In genomic region chr15:94859641-94860040, GRCm38 (mm10) we compare ENCODE assay signal across 20 mouse cellular contexts.
A peak's percentile ranks its signal among the peaks of the same experiment; 100 is the strongest.
DNase-seq lines count a peak whose midpoint lies in the region; ATAC-seq lines count a peak whose summit lies in the region.
"Had no signal": no experiment of that assay in that cellular context is flagged by ENCODE, and none has a peak within 500 bp of the region (broad histone marks: within the 10 kb centered on the region; RNA-seq: fewer than 3 reads in every experiment).

No protein-coding gene starts in this region.

- no peaks in the 10 kb centered on the region for H3K36me3 ChIP-seq in hindbrain, embryonic 15.5 days
- no peaks in the 10 kb centered on the region for H3K36me3 ChIP-seq in hindbrain, embryonic 14.5 days (replicated peaks; ENCODE audit: control insufficient read depth, insufficient read depth)
- no peaks in the 10 kb centered on the region for H3K36me3 ChIP-seq in neural tube, embryonic 13.5 days
- H3K36me3 ChIP-seq: embryonic facial prominence, embryonic 13.5 days; heart, embryonic 10.5 days; midbrain, embryonic 10.5 days had no signal

- DNase-seq in hindbrain, embryonic 14.5 days (ENCODE audit: low spot score), result no peak
- DNase-seq in neural tube, embryonic 10.5 days (ENCODE audit: extremely low spot score, low spot score), result no peak
- peak; percentile 89 for DNase-seq in layer of hippocampus, adult 9-11 months
- DNase-seq in adrenal gland, postnatal 10 days, result no peak
- DNase-seq: adrenal gland, adult 2 months; cerebellum, adult 2 months; gastrocnemius, postnatal 25 days; heart, postnatal 10 days; kidney, adult 18-20 months; kidney, postnatal 10 days; lung, embryonic 14.5 days; lung, postnatal 4 days; thymus, postnatal 4 days had no signal

- H3K4me2 ChIP-seq in hindbrain, embryonic 15.5 days, result no peak overlapping the region
- H3K4me2 ChIP-seq in hindbrain, embryonic 14.5 days (replicated peaks), result no peak overlapping the region
- H3K4me2 ChIP-seq in neural tube, embryonic 13.5 days, result no peak overlapping the region
- H3K4me2 ChIP-seq: embryonic facial prominence, embryonic 13.5 days; liver, embryonic 11.5 days; lung, embryonic 14.5 days had no signal

- ATAC-seq in hindbrain, embryonic 15.5 days (ENCODE audit: low FRiP score, low read depth), result peak; percentile 61; the same call in 1 of the 2 replicates
- no peak for ATAC-seq in hindbrain, embryonic 14.5 days (ENCODE audit: low FRiP score)
- peak; percentile 80 for ATAC-seq in neural tube, embryonic 13.5 days (ENCODE audit: low read depth)
- no peak for ATAC-seq in granulocyte monocyte progenitor cell, adult 5-6 weeks (replicated peaks; ENCODE audit: poor library complexity, severe bottlenecking)

- 0 out of 2 replicates have a peak, but pooled peaks cover 5% of the 10 kb centered on the region for H3K4me1 ChIP-seq in hindbrain, embryonic 15.5 days (replicated peaks)
- 0 out of 2 replicates have a peak, but pooled peaks cover 8% of the 10 kb centered on the region for H3K4me1 ChIP-seq in hindbrain, embryonic 14.5 days (replicated peaks; ENCODE audit: control insufficient read depth, insufficient read depth, low read length)
- peaks cover 6% of the 10 kb centered on the region; the same call in 1 of the 2 replicates for H3K4me1 ChIP-seq in neural tube, embryonic 13.5 days (replicated peaks)
- H3K4me1 ChIP-seq: embryonic facial prominence, embryonic 13.5 days had no signal

- H3K9ac ChIP-seq in hindbrain, embryonic 15.5 days, result no peak overlapping the region
- no peak overlapping the region for H3K9ac ChIP-seq in hindbrain, embryonic 14.5 days
- no peak overlapping the region for H3K9ac ChIP-seq in neural tube, embryonic 13.5 days
- H3K9ac ChIP-seq: embryonic facial prominence, embryonic 13.5 days; lung, embryonic 14.5 days had no signal

- no peak overlapping the region for H3K27ac ChIP-seq in hindbrain, embryonic 15.5 days (replicated peaks)
- no peak overlapping the region for H3K27ac ChIP-seq in hindbrain, embryonic 14.5 days
- no peak overlapping the region for H3K27ac ChIP-seq in neural tube, embryonic 13.5 days (replicated peaks)
- H3K27ac ChIP-seq: embryonic facial prominence, embryonic 13.5 days; heart, embryonic 10.5 days; midbrain, embryonic 10.5 days had no signal

- H3K27me3 ChIP-seq in hindbrain, embryonic 15.5 days, result 0 out of 2 replicates have a peak, but pooled peaks cover under 1% of the 10 kb centered on the region
- H3K27me3 ChIP-seq in hindbrain, embryonic 14.5 days (ENCODE audit: control insufficient read depth, insufficient read depth, low read length), result no peaks in the 10 kb centered on the region
- H3K27me3 ChIP-seq in neural tube, embryonic 13.5 days, result peaks cover 9% of the 10 kb centered on the region; the same call in 1 of the 2 replicates
- H3K27me3 ChIP-seq: embryonic facial prominence, embryonic 13.5 days had no signal

- H3K4me3 ChIP-seq in hindbrain, embryonic 15.5 days, result no peak overlapping the region
- no peak overlapping the region for H3K4me3 ChIP-seq in hindbrain, embryonic 14.5 days (replicated peaks; ENCODE audit: low read length)
- H3K4me3 ChIP-seq in neural tube, embryonic 13.5 days, result no peak overlapping the region
- H3K4me3 ChIP-seq: embryonic facial prominence, embryonic 13.5 days; heart, embryonic 10.5 days; midbrain, embryonic 10.5 days had no signal

- H3K9me3 ChIP-seq in hindbrain, embryonic 15.5 days, result no peaks in the 10 kb centered on the region
- no peaks in the 10 kb centered on the region for H3K9me3 ChIP-seq in hindbrain, embryonic 14.5 days (ENCODE audit: control insufficient read depth, low read length)
- no peaks in the 10 kb centered on the region for H3K9me3 ChIP-seq in neural tube, embryonic 13.5 days
- H3K9me3 ChIP-seq: embryonic facial prominence, embryonic 13.5 days; heart, embryonic 10.5 days; midbrain, embryonic 10.5 days had no signal

- WGBS in hindbrain, embryonic 15.5 days, result 64% methylated on average over 6 of the region's 6 CpGs
- 67% methylated on average over 6 of the region's 6 CpGs for WGBS in hindbrain, embryonic 14.5 days
- WGBS in neural tube, embryonic 13.5 days, result 50% methylated on average over 6 of the region's 6 CpGs

Comparison
In these comparisons a context has a peak if more than half of its experiments do, and no peak if none do; other contexts are left out.
1. ATAC-seq: peak in hindbrain, embryonic 15.5 days (single experiment) and neural tube, embryonic 13.5 days (single experiment); none in hindbrain, embryonic 14.5 days (single experiment) and granulocyte monocyte progenitor cell, adult 5-6 weeks (single experiment).